Mouse (Mus musculus) CD8-positive naive resting alpha-beta T cell, adult 57 days (primary cell): ENCODE data around the gene Gm3033. TPM values are rescaled to one million over a fixed set of nuclear protein-coding genes. Genes with fewer than 3 reads are reported as not detected.

ENCODE experiments used
- total RNA-seq: library from RNA; stranded (reverse); gene quantifications from one replicate; pipeline ENCODE4 v1.2.4, GENCODE M21; 2023

Gm3033 gene
- not detected for total RNA-seq

DNA sequence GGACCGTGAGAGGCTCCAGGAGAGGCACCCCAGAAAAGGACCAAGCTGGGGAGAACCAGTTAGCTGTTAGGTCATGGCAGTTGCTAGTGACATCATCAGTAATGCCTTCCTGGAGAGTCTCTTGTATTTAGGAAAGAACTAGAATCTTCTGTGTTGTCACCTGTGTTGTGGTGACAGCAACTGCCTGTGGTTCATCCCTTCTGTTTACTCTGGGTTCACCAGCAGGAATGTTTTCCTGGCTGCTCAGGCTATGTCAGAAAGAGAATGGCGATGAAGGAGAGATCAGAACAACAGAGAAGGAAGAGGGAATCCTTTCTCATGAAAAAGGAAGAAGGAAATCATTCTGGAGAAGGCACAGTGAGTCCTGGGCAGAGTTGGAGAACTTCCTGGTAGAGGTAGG, at the start of gene Gm3033:
Gene Gm3033 (plus strand): TSS at position 301 of the 400 bp plus-strand sequence.

GRCm38 (mm10) chr14:3809774-3810173, 36.3 kb upstream of the Gm3033 start, which contains the start of gene Gm3002:
Gm3002 (plus strand) TSS chr14:3810074.

DNA sequence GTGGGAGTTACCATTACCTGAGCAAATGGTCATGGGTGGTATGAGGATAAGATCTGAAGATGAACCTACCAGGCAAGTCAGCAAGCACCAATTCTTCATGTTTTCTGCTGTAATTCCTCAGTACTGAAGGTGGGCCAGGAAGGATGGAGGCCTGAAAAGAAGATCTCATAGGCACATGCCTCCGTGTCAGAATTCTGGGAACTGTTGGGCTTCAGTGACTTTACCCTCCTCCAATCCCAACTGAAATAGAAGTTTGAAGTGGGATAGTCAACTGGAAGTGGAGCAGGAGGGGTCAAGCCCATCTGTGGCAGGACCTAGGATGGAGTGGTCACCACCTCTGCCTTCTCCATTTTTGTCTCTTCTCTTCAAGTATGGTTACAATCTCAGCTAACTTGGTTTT, 37.8 kb downstream of the Gm3033 start, which contains the start of gene Gm2916:
Gene Gm2916 (plus strand): TSS at position 301 of the 400 bp plus-strand sequence.

Other genes starting within 250 kb of the Gm3033 start
- gene Gm3012, start 211.7 kb upstream of the Gm3033 start, total RNA-seq: not detected
- not detected for gene Gm3020, start 194.2 kb upstream of the Gm3033 start, total RNA-seq
- gene Gm3043, start 157.5 kb upstream of the Gm3033 start, total RNA-seq: not detected
- gene Gm3002, start 36.2 kb upstream of the Gm3033 start, total RNA-seq: not detected
- not detected for gene Gm2916, start 37.9 kb downstream of the Gm3033 start, total RNA-seq
- gene Gm3029, start 85.5 kb downstream of the Gm3033 start, total RNA-seq: not detected
- gene Gm3095, start 117.3 kb downstream of the Gm3033 start, total RNA-seq: not detected
- gene Gm3099, start 152.1 kb downstream of the Gm3033 start, total RNA-seq: not detected
- not detected for gene Gm5796, start 177.7 kb downstream of the Gm3033 start, total RNA-seq
- gene Gm3115, start 237.9 kb downstream of the Gm3033 start, total RNA-seq: not detected